ENCODE assay signal across 21 mouse cellular contexts in the genomic region with DNA sequence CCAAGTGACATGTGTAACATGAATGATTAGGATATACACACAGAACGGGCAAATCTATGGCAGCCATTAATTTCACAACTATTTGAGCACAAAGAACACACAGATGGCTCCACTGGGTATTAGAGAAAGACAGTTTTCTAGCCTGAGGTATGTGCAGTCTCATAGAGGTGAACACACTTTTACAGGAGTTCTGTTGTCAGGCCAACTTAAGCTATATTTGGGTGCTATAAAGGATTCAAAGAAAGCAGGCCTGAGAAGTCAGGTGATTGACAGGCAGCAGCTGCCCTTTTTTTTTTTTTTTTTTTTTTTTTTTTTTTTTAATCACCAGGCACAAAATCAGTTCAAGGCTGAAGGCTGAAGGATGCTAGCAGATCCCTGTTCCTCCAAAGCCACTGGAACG.
A peak's percentile ranks its signal among the peaks of the same experiment; 100 is the strongest.
DNase-seq lines count a peak whose midpoint lies in the region; ATAC-seq lines count a peak whose summit lies in the region.
"Had no signal": no experiment of that assay in that cellular context is flagged by ENCODE, and none has a peak within 500 bp of the region (broad histone marks: within the 10 kb centered on the region; RNA-seq: fewer than 3 reads in every experiment).

No protein-coding gene starts in this region.

- WGBS in forebrain, embryonic 16.5 days: 6% methylated on average over 2 of the region's 2 CpGs
- 48% methylated on average over 2 of the region's 2 CpGs for WGBS in limb, embryonic 12.5 days
- 25% methylated on average over 2 of the region's 2 CpGs for WGBS in neural tube, embryonic 14.5 days
- 57% methylated on average over 2 of the region's 2 CpGs for WGBS in liver, embryonic 12.5 days (ENCODE audit: insufficient replicate concordance)

- H3K27me3 ChIP-seq in forebrain, embryonic 16.5 days (replicated peaks; ENCODE audit: control insufficient read depth, insufficient read depth, low read length): no peaks in the 10 kb centered on the region
- no peaks in the 10 kb centered on the region for H3K27me3 ChIP-seq in limb, embryonic 12.5 days
- H3K27me3 ChIP-seq in neural tube, embryonic 14.5 days (ENCODE audit: control insufficient read depth, insufficient read depth, low read length): no peaks in the 10 kb centered on the region
- H3K27me3 ChIP-seq in liver, embryonic 12.5 days (replicated peaks): no peaks in the 10 kb centered on the region
- H3K27me3 ChIP-seq: embryonic facial prominence, embryonic 12.5 days; lung, embryonic 15.5 days; megakaryocyte, embryonic 14.5 days had no signal

- H3K4me3 ChIP-seq in forebrain, embryonic 16.5 days (replicated peaks; ENCODE audit: low read length): no peak overlapping the region
- no peak overlapping the region for H3K4me3 ChIP-seq in limb, embryonic 12.5 days (replicated peaks)
- no peak overlapping the region for H3K4me3 ChIP-seq in neural tube, embryonic 14.5 days (ENCODE audit: low read depth, low read length)
- no peak overlapping the region for H3K4me3 ChIP-seq in liver, embryonic 12.5 days
- H3K4me3 ChIP-seq: embryonic facial prominence, embryonic 12.5 days; gastrocnemius, adult 2 months; heart, embryonic 10.5 days; lung, embryonic 15.5 days; megakaryocyte, embryonic 14.5 days had no signal

- H3K27ac ChIP-seq in forebrain, embryonic 16.5 days (ENCODE audit: low read length): peak overlapping the region; percentile 47; the same call in 1 of the 2 replicates
- H3K27ac ChIP-seq in limb, embryonic 12.5 days: peak overlapping the region; percentile 50; the same call in 1 of the 2 replicates
- peak overlapping the region; percentile 16; the same call in 1 of the 2 replicates for H3K27ac ChIP-seq in neural tube, embryonic 14.5 days (ENCODE audit: low read depth, low read length)
- H3K27ac ChIP-seq in liver, embryonic 12.5 days: no peak overlapping the region
- H3K27ac ChIP-seq: gastrocnemius, adult 2 months; heart, embryonic 10.5 days; lung, embryonic 15.5 days; stomach, postnatal 0 days had no signal

- no peak overlapping the region for H3K4me2 ChIP-seq in forebrain, embryonic 16.5 days (ENCODE audit: low read length)
- no peak overlapping the region for H3K4me2 ChIP-seq in limb, embryonic 12.5 days
- H3K4me2 ChIP-seq in neural tube, embryonic 14.5 days (ENCODE audit: low read depth, low read length): no peak overlapping the region
- H3K4me2 ChIP-seq in liver, embryonic 12.5 days: no peak overlapping the region
- H3K4me2 ChIP-seq: embryonic facial prominence, embryonic 12.5 days; liver, embryonic 11.5 days; lung, embryonic 15.5 days had no signal

- intact Hi-C loops in heart, postnatal 14 days (cut with DNase I): loop anchor here (10.0 kb wide), 3 partner anchors 474 to 1424 kb away; no protein-coding TSS in a partner anchor

- no peak overlapping the region for H3K9ac ChIP-seq in forebrain, embryonic 16.5 days (replicated peaks; ENCODE audit: low read depth, low read length)
- H3K9ac ChIP-seq in limb, embryonic 12.5 days (replicated peaks): no peak overlapping the region
- H3K9ac ChIP-seq in neural tube, embryonic 14.5 days (replicated peaks; ENCODE audit: low read depth, low read length): no peak overlapping the region
- no peak overlapping the region for H3K9ac ChIP-seq in liver, embryonic 12.5 days
- H3K9ac ChIP-seq: embryonic facial prominence, embryonic 12.5 days; lung, embryonic 15.5 days had no signal

- no peaks in the 10 kb centered on the region for H3K9me3 ChIP-seq in forebrain, embryonic 16.5 days (ENCODE audit: control insufficient read depth, low read length)
- H3K9me3 ChIP-seq in limb, embryonic 12.5 days: no peaks in the 10 kb centered on the region
- no peaks in the 10 kb centered on the region for H3K9me3 ChIP-seq in neural tube, embryonic 14.5 days (ENCODE audit: control insufficient read depth, low read length)
- H3K9me3 ChIP-seq in liver, embryonic 12.5 days (replicated peaks): no peaks in the 10 kb centered on the region
- H3K9me3 ChIP-seq: embryonic facial prominence, embryonic 12.5 days; heart, embryonic 10.5 days; lung, embryonic 15.5 days had no signal

- DNase-seq in retina, embryonic 14.5 days (ENCODE audit: low spot score): peak; percentile 58
- no peak for DNase-seq in retina, postnatal 1 day
- no peak for DNase-seq in heart, postnatal 14 days
- DNase-seq in right cerebral cortex, postnatal 4 days: no peak
- DNase-seq: adrenal gland, postnatal 10 days; cerebellum, adult 8-10 months; gastrocnemius, adult 2 months; kidney, adult 18-20 months; kidney, postnatal 36 days; thymus, postnatal 25 days had no signal

- H3K4me1 ChIP-seq in forebrain, embryonic 16.5 days (replicated peaks; ENCODE audit: control insufficient read depth, insufficient read depth, low read length): peaks cover 17% of the 10 kb centered on the region
- peaks cover 23% of the 10 kb centered on the region for H3K4me1 ChIP-seq in limb, embryonic 12.5 days (replicated peaks)
- peaks cover 16% of the 10 kb centered on the region; the same call in 1 of the 2 replicates for H3K4me1 ChIP-seq in neural tube, embryonic 14.5 days (ENCODE audit: control insufficient read depth, insufficient read depth, low read length)
- no peaks in the 10 kb centered on the region for H3K4me1 ChIP-seq in liver, embryonic 12.5 days
- H3K4me1 ChIP-seq: heart, embryonic 10.5 days; megakaryocyte, embryonic 14.5 days had no signal

- H3K36me3 ChIP-seq in forebrain, embryonic 16.5 days (ENCODE audit: control insufficient read depth, insufficient read depth): no peaks in the 10 kb centered on the region
- H3K36me3 ChIP-seq in limb, embryonic 12.5 days: no peaks in the 10 kb centered on the region
- H3K36me3 ChIP-seq in neural tube, embryonic 14.5 days (ENCODE audit: control insufficient read depth, insufficient read depth, low read length): no peaks in the 10 kb centered on the region
- no peaks in the 10 kb centered on the region for H3K36me3 ChIP-seq in liver, embryonic 12.5 days
- H3K36me3 ChIP-seq: embryonic facial prominence, embryonic 12.5 days; heart, embryonic 10.5 days; lung, embryonic 15.5 days had no signal

- peak; percentile 64 for ATAC-seq in forebrain, embryonic 16.5 days
- ATAC-seq in limb, embryonic 12.5 days (ENCODE audit: insufficient number of reproducible peaks, insufficient read depth, low FRiP score, low TSS enrichment, low read depth): no peak
- ATAC-seq in neural tube, embryonic 14.5 days (ENCODE audit: low read depth): 0 out of 2 replicates have a peak, but pooled peaks have one; percentile 39
- no peak for ATAC-seq in liver, embryonic 12.5 days
- ATAC-seq: CD4-positive, CD25-positive, alpha-beta regulatory T cell, adult 4 months had no signal

Comparison
In these comparisons a context has a peak if more than half of its experiments do, and no peak if none do; other contexts are left out.
1. ATAC-seq: peak in forebrain, embryonic 16.5 days (single experiment) and neural tube, embryonic 14.5 days (single experiment); none in limb, embryonic 12.5 days (single experiment) and liver, embryonic 12.5 days (single experiment).